8 mouse cellular contexts compared by ENCODE assay signal in genomic region chr7:141096649-141097056, GRCm38 (mm10). TPM values are rescaled to one million over a fixed set of nuclear protein-coding genes. Genes with fewer than 3 reads are reported as not detected.
DNase-seq lines count a peak whose midpoint lies in the region; ATAC-seq and TF ChIP-seq lines count a peak whose summit lies in the region.

No protein-coding gene starts in this region.

- H3K9ac ChIP-seq in MEL (ENCODE audit: control insufficient read depth, low read depth, low read length, poor library complexity, severe bottlenecking), result peak overlapping the region; percentile 54
- H3K9ac ChIP-seq in embryonic facial prominence, embryonic 14.5 days (ENCODE audit: low read depth, low read length), result no peak overlapping the region
- no peak overlapping the region for H3K9ac ChIP-seq in lung, postnatal 0 days (replicated peaks; ENCODE audit: low read depth)
- H3K9ac ChIP-seq in stomach, postnatal 0 days (ENCODE audit: low read length), result no peak overlapping the region
- no peak overlapping the region for H3K9ac ChIP-seq in hindbrain, embryonic 13.5 days

- TF ChIP-seq CTCF in MEL (IDR thresholded peaks at IDR 0.05 in 2 of 3, conservative IDR thresholded peaks at IDR 0.05 in 1 of 3; ENCODE audit: control insufficient read depth in 1 of 3, insufficient read depth in 1 of 3, low read depth in 2 of 3, low read length in 3 of 3, poor library complexity in 1 of 3, severe bottlenecking in 1 of 3), result peak in 2 of 3 experiments; percentile 3 to 47; a peak in 2 of 6 replicates
- TF ChIP-seq CTCF in lung, postnatal 0 days (IDR thresholded peaks at IDR 0.05), result peak; percentile 46
- peak; percentile 26 for TF ChIP-seq CTCF in stomach, postnatal 0 days (IDR thresholded peaks at IDR 0.05; ENCODE audit: low read depth)

- DNase-seq in MEL (ENCODE audit: low read depth, low spot score), result peak; percentile 93
- DNase-seq in embryonic facial prominence, embryonic 14.5 days (ENCODE audit: low spot score), result peak; percentile 51
- peak; percentile 59 for DNase-seq in kidney, adult 18-20 months
- peak; percentile 78 for DNase-seq in lung, postnatal 0 days (ENCODE audit: low spot score)
- DNase-seq in stomach, postnatal 0 days (ENCODE audit: low spot score), result peak; percentile 49
- no peak for DNase-seq in right cerebral cortex, adult 2 months (ENCODE audit: low spot score in 2 of 2)
- DNase-seq in cerebellum, postnatal 10 days, result no peak

- H3K4me3 ChIP-seq in MEL (ENCODE audit: control insufficient read depth in 1 of 2, insufficient read depth in 1 of 2, low read depth in 2 of 2, low read length in 2 of 2), result peak overlapping the region; percentile 36 to 63
- no peak overlapping the region for H3K4me3 ChIP-seq in embryonic facial prominence, embryonic 14.5 days (ENCODE audit: low read depth, low read length)
- no peak overlapping the region for H3K4me3 ChIP-seq in lung, postnatal 0 days (ENCODE audit: low read depth, low read length)
- H3K4me3 ChIP-seq in stomach, postnatal 0 days (ENCODE audit: low read depth, low read length), result no peak overlapping the region
- no peak overlapping the region for H3K4me3 ChIP-seq in hindbrain, embryonic 13.5 days

- TF ChIP-seq EP300 in MEL (IDR thresholded peaks at IDR 0.05; ENCODE audit: low read depth in 1 of 2, low read length in 2 of 2), result no peak; a peak in 1 of 4 replicates
- TF ChIP-seq EP300 in lung, postnatal 0 days (IDR thresholded peaks at IDR 0.05), result peak; percentile 67
- TF ChIP-seq EP300 in stomach, postnatal 0 days (optimal IDR thresholded peaks at IDR 0.05), result no peak

- H3K4me2 ChIP-seq in embryonic facial prominence, embryonic 14.5 days (ENCODE audit: low read depth, low read length), result 0 out of 2 replicates have a peak overlapping the region, but pooled peaks have one; percentile 0
- peak overlapping the region; percentile 34 for H3K4me2 ChIP-seq in lung, postnatal 0 days (replicated peaks; ENCODE audit: low read depth, low read length)
- H3K4me2 ChIP-seq in stomach, postnatal 0 days (replicated peaks; ENCODE audit: low read depth), result no peak overlapping the region
- no peak overlapping the region for H3K4me2 ChIP-seq in hindbrain, embryonic 13.5 days

- peak overlapping the region; percentile 33 for H3K27ac ChIP-seq in MEL (ENCODE audit: control insufficient read depth, low read depth, low read length)
- no peak overlapping the region for H3K27ac ChIP-seq in embryonic facial prominence, embryonic 14.5 days (replicated peaks; ENCODE audit: low read depth, low read length)
- no peak overlapping the region for H3K27ac ChIP-seq in lung, postnatal 0 days (ENCODE audit: low read length)
- 0 out of 2 replicates have a peak overlapping the region, but pooled peaks have one; percentile 49 for H3K27ac ChIP-seq in stomach, postnatal 0 days (replicated peaks)
- no peak overlapping the region for H3K27ac ChIP-seq in hindbrain, embryonic 13.5 days

- 35% methylated on average over 6 of the region's 6 CpGs for WGBS in embryonic facial prominence, embryonic 14.5 days
- 48% methylated on average over 6 of the region's 6 CpGs for WGBS in lung, postnatal 0 days
- 29% methylated on average over 6 of the region's 6 CpGs for WGBS in stomach, postnatal 0 days
- 51% methylated on average over 6 of the region's 6 CpGs for WGBS in hindbrain, embryonic 13.5 days

- peak in 1 of 2 experiments; percentile 69; a peak in 2 of 4 replicates for TF ChIP-seq POLR2A in MEL (IDR thresholded peaks at IDR 0.05; ENCODE audit: control insufficient read depth in 1 of 2, insufficient read depth in 1 of 2, low read depth in 1 of 2, low read length in 2 of 2, poor library complexity in 1 of 2)

- no peaks in the 10 kb centered on the region for H3K79me2 ChIP-seq in MEL (ENCODE audit: control insufficient read depth, insufficient read depth, low read length, poor library complexity)

- peaks cover 0 to 7% of the 10 kb centered on the region in 2 experiments; a peak in 2 of 4 replicates for H3K36me3 ChIP-seq in MEL (ENCODE audit: control insufficient read depth in 1 of 2, insufficient read depth in 2 of 2, low read length in 2 of 2)
- no peaks in the 10 kb centered on the region for H3K36me3 ChIP-seq in embryonic facial prominence, embryonic 14.5 days (ENCODE audit: control insufficient read depth, insufficient read depth, low read length)
- H3K36me3 ChIP-seq in lung, postnatal 0 days (ENCODE audit: insufficient read depth, low read length), result no peaks in the 10 kb centered on the region
- H3K36me3 ChIP-seq in stomach, postnatal 0 days (ENCODE audit: control insufficient read depth, insufficient read depth, low read length), result no peaks in the 10 kb centered on the region
- no peaks in the 10 kb centered on the region for H3K36me3 ChIP-seq in hindbrain, embryonic 13.5 days

- peak; percentile 44 for TF ChIP-seq RAD21 in MEL (IDR thresholded peaks at IDR 0.05; ENCODE audit: low read depth, low read length)

- no peak for ATAC-seq in embryonic facial prominence, embryonic 14.5 days (ENCODE audit: low read depth)
- ATAC-seq in lung, postnatal 0 days, result peak; percentile 74
- no peak; the same call in 1 of the 2 replicates for ATAC-seq in stomach, postnatal 0 days (ENCODE audit: low FRiP score, low TSS enrichment)
- ATAC-seq in hindbrain, embryonic 13.5 days (ENCODE audit: low FRiP score), result no peak

- peaks cover 0 to 15% of the 10 kb centered on the region in 2 experiments; a peak in 2 of 4 replicates for H3K4me1 ChIP-seq in MEL (ENCODE audit: control insufficient read depth in 1 of 2, insufficient read depth in 2 of 2, low read length in 2 of 2)
- H3K4me1 ChIP-seq in embryonic facial prominence, embryonic 14.5 days (ENCODE audit: control insufficient read depth, insufficient read depth, low read length), result 0 out of 2 replicates have a peak, but pooled peaks cover 4% of the 10 kb centered on the region
- H3K4me1 ChIP-seq in lung, postnatal 0 days (ENCODE audit: insufficient read depth, low read depth, low read length), result peaks cover 2% of the 10 kb centered on the region; the same call in 1 of the 2 replicates
- H3K4me1 ChIP-seq in stomach, postnatal 0 days (replicated peaks; ENCODE audit: control insufficient read depth, insufficient read depth), result peaks cover 3% of the 10 kb centered on the region; the same call in 1 of the 2 replicates
- peaks cover 24% of the 10 kb centered on the region for H3K4me1 ChIP-seq in hindbrain, embryonic 13.5 days (replicated peaks)

- H3K9me3 ChIP-seq in MEL (replicated peaks; ENCODE audit: insufficient read depth, low read length), result no peaks in the 10 kb centered on the region
- H3K9me3 ChIP-seq in embryonic facial prominence, embryonic 14.5 days (ENCODE audit: control insufficient read depth, low read length), result no peaks in the 10 kb centered on the region
- H3K9me3 ChIP-seq in lung, postnatal 0 days (ENCODE audit: low read length), result no peaks in the 10 kb centered on the region
- no peaks in the 10 kb centered on the region for H3K9me3 ChIP-seq in stomach, postnatal 0 days (ENCODE audit: control insufficient read depth, low read length)
- H3K9me3 ChIP-seq in hindbrain, embryonic 13.5 days, result no peaks in the 10 kb centered on the region

- H3K27me3 ChIP-seq in MEL (ENCODE audit: control insufficient read depth in 1 of 2, insufficient read depth in 2 of 2, low read length in 2 of 2), result peaks cover 0 to 2% of the 10 kb centered on the region in 2 experiments; a peak in 1 of 4 replicates
- peaks cover 33% of the 10 kb centered on the region for H3K27me3 ChIP-seq in embryonic facial prominence, embryonic 14.5 days (replicated peaks; ENCODE audit: control insufficient read depth, insufficient read depth, low read length)
- no peaks in the 10 kb centered on the region for H3K27me3 ChIP-seq in lung, postnatal 0 days (replicated peaks; ENCODE audit: insufficient read depth, low read length)
- H3K27me3 ChIP-seq in stomach, postnatal 0 days (ENCODE audit: control insufficient read depth, insufficient read depth, low read length), result no peaks in the 10 kb centered on the region
- H3K27me3 ChIP-seq in hindbrain, embryonic 13.5 days, result peaks cover 72% of the 10 kb centered on the region

RNA-seq across cellular contexts. Expression of gene Sigirr, which starts 3.7 kb away (rescaled TPM):
- total RNA-seq in MEL (2012; rRNA removed), result 8.3 and 8.6 TPM in 2 replicates
- polyA plus RNA-seq in MEL (2012; ENCODE audit: insufficient read depth in 1 of 2, insufficient read length in 2 of 2, low read depth in 1 of 2, low replicate concordance in 2 of 2, missing spikeins in 1 of 2), result 10 to 100 TPM in 1 of 2 experiments, not detected in 1; 17.5 TPM
- 4.0 and 4.4 TPM in 2 replicates for polyA plus RNA-seq in embryonic facial prominence, embryonic 14.5 days (2014; fragmentation: Nextera tagmentation; extraction: Ambion mirVana)
- 27.1 and 30.5 TPM in 2 replicates for polyA plus RNA-seq in lung, postnatal 0 days (2015; fragmentation: Nextera tagmentation; extraction: Ambion mirVana)
- polyA plus RNA-seq in stomach, postnatal 0 days (2015; fragmentation: Nextera tagmentation; extraction: Ambion mirVana), result 12.6 and 14.0 TPM in 2 replicates
- polyA plus RNA-seq in hindbrain, embryonic 13.5 days (2015; fragmentation: Nextera tagmentation; extraction: Ambion mirVana), result 1.7 and 2.9 TPM in 2 replicates

RNA-seq across cellular contexts. Expression of gene Pkp3, which starts 18.6 kb away (rescaled TPM):
- total RNA-seq in MEL (2012; rRNA removed), result not detected in 2 replicates
- polyA plus RNA-seq in MEL (2012; ENCODE audit: insufficient read depth in 1 of 2, insufficient read length in 2 of 2, low read depth in 1 of 2, low replicate concordance in 2 of 2, missing spikeins in 1 of 2), result not detected
- polyA plus RNA-seq in embryonic facial prominence, embryonic 14.5 days (2014; fragmentation: Nextera tagmentation; extraction: Ambion mirVana), result 30.0 and 33.5 TPM in 2 replicates
- 14.4 and 15.3 TPM in 2 replicates for polyA plus RNA-seq in lung, postnatal 0 days (2015; fragmentation: Nextera tagmentation; extraction: Ambion mirVana)
- polyA plus RNA-seq in stomach, postnatal 0 days (2015; fragmentation: Nextera tagmentation; extraction: Ambion mirVana), result 97.9 and 105 TPM in 2 replicates
- 0.27 and 0.32 TPM in 2 replicates for polyA plus RNA-seq in hindbrain, embryonic 13.5 days (2015; fragmentation: Nextera tagmentation; extraction: Ambion mirVana)

RNA-seq across cellular contexts. Expression of gene Ano9, which starts 21.0 kb away (rescaled TPM):
- total RNA-seq in MEL (2012; rRNA removed), result 0.08 TPM in 1 of 2 replicates, not detected in the other
- under 1 TPM in 1 of 2 experiments, not detected in 1; 0.03 TPM for polyA plus RNA-seq in MEL (2012; ENCODE audit: insufficient read depth in 1 of 2, insufficient read length in 2 of 2, low read depth in 1 of 2, low replicate concordance in 2 of 2, missing spikeins in 1 of 2)
- 3.7 and 5.0 TPM in 2 replicates for polyA plus RNA-seq in embryonic facial prominence, embryonic 14.5 days (2014; fragmentation: Nextera tagmentation; extraction: Ambion mirVana)
- polyA plus RNA-seq in lung, postnatal 0 days (2015; fragmentation: Nextera tagmentation; extraction: Ambion mirVana), result 1.5 and 3.1 TPM in 2 replicates
- polyA plus RNA-seq in stomach, postnatal 0 days (2015; fragmentation: Nextera tagmentation; extraction: Ambion mirVana), result 17.9 and 20.4 TPM in 2 replicates
- 0.09 TPM in 1 of 2 replicates, not detected in the other for polyA plus RNA-seq in hindbrain, embryonic 13.5 days (2015; fragmentation: Nextera tagmentation; extraction: Ambion mirVana)

RNA-seq across cellular contexts. Expression of gene Ptdss2, which starts 25.5 kb away (rescaled TPM):
- total RNA-seq in MEL (2012; rRNA removed), result 12.2 and 16.9 TPM in 2 replicates
- polyA plus RNA-seq in MEL (2012; ENCODE audit: insufficient read depth in 1 of 2, insufficient read length in 2 of 2, low read depth in 1 of 2, low replicate concordance in 2 of 2, missing spikeins in 1 of 2), result 10 to 100 TPM in 1 of 2 experiments, not detected in 1; 44.9 TPM
- 64.5 and 74.8 TPM in 2 replicates for polyA plus RNA-seq in embryonic facial prominence, embryonic 14.5 days (2014; fragmentation: Nextera tagmentation; extraction: Ambion mirVana)
- polyA plus RNA-seq in lung, postnatal 0 days (2015; fragmentation: Nextera tagmentation; extraction: Ambion mirVana), result 39.1 and 45.7 TPM in 2 replicates
- 21.6 and 22.9 TPM in 2 replicates for polyA plus RNA-seq in stomach, postnatal 0 days (2015; fragmentation: Nextera tagmentation; extraction: Ambion mirVana)
- 79.8 and 83.6 TPM in 2 replicates for polyA plus RNA-seq in hindbrain, embryonic 13.5 days (2015; fragmentation: Nextera tagmentation; extraction: Ambion mirVana)

RNA-seq across cellular contexts. Expression of gene B4galnt4, which starts 35.7 kb away (rescaled TPM):
- total RNA-seq in MEL (2012; rRNA removed), result 0.78 and 0.81 TPM in 2 replicates
- 1 to 10 TPM in 1 of 2 experiments, not detected in 1; 8.0 TPM for polyA plus RNA-seq in MEL (2012; ENCODE audit: insufficient read depth in 1 of 2, insufficient read length in 2 of 2, low read depth in 1 of 2, low replicate concordance in 2 of 2, missing spikeins in 1 of 2)
- 6.6 and 10.3 TPM in 2 replicates for polyA plus RNA-seq in embryonic facial prominence, embryonic 14.5 days (2014; fragmentation: Nextera tagmentation; extraction: Ambion mirVana)
- 0.13 and 0.20 TPM in 2 replicates for polyA plus RNA-seq in lung, postnatal 0 days (2015; fragmentation: Nextera tagmentation; extraction: Ambion mirVana)
- 1.2 and 1.5 TPM in 2 replicates for polyA plus RNA-seq in stomach, postnatal 0 days (2015; fragmentation: Nextera tagmentation; extraction: Ambion mirVana)
- polyA plus RNA-seq in hindbrain, embryonic 13.5 days (2015; fragmentation: Nextera tagmentation; extraction: Ambion mirVana), result 44.8 and 47.2 TPM in 2 replicates

Comparison
In these comparisons a context has a peak if more than half of its experiments do, and no peak if none do; other contexts are left out.
1. DNase-seq: peak in MEL (single experiment), embryonic facial prominence, embryonic 14.5 days (single experiment), kidney, adult 18-20 months (single experiment), lung, postnatal 0 days (single experiment) and stomach, postnatal 0 days (single experiment); none in right cerebral cortex, adult 2 months (0 of 2) and cerebellum, postnatal 10 days (0 of 2).
2. H3K27ac ChIP-seq: peak in MEL (single experiment) and stomach, postnatal 0 days (single experiment); none in embryonic facial prominence, embryonic 14.5 days (single experiment), lung, postnatal 0 days (single experiment) and hindbrain, embryonic 13.5 days (single experiment).
3. H3K4me3 ChIP-seq: peak in MEL (2 of 2); none in embryonic facial prominence, embryonic 14.5 days (single experiment), lung, postnatal 0 days (single experiment), stomach, postnatal 0 days (single experiment) and hindbrain, embryonic 13.5 days (single experiment).
4. H3K4me2 ChIP-seq: peak in embryonic facial prominence, embryonic 14.5 days (single experiment) and lung, postnatal 0 days (single experiment); none in stomach, postnatal 0 days (single experiment) and hindbrain, embryonic 13.5 days (single experiment).
5. RNA of gene Pkp3, which starts 18.6 kb away (polyA plus RNA-seq): 97.9 to 105 TPM in stomach, postnatal 0 days, 30.0 to 33.5 TPM in embryonic facial prominence, embryonic 14.5 days and 14.4 to 15.3 TPM in lung, postnatal 0 days; 0.27 to 0.32 TPM in hindbrain, embryonic 13.5 days and not detected in MEL; every median in the first group is over 10 times any median in the second.
6. Peak in every context shown above with its lines, with median percentiles within 50 percentile points of each other: CTCF ChIP-seq.